Mouse (Mus musculus) midbrain, embryonic 14.5 days (tissue): ENCODE results near the gene Pdgfd. TPM values are rescaled to one million over a fixed set of nuclear protein-coding genes. Genes with fewer than 3 reads are reported as not detected.
"Not testable (repeated sequence)": the region's sequence is repeated elsewhere in the genome, so short reads cannot be mapped to it uniquely, and the experiment has no call there.

Experiments
- ATAC-seq: fragments of 200-750 bp; cut with Nextera tagmentation; 2 replicates; pipeline ENCODE4 v1.8.0; 2017; ENCODE audit warnings: moderate number of reproducible peaks, moderate library complexity; ENCODE audit not compliant: low FRiP score, low TSS enrichment
- DNase-seq: peaks from one replicate; pipeline ENCODE4 v3.0.0-alpha.2; 2015
- H3K27ac ChIP-seq: fragments of 300-500 bp; sonication (generic); replicated peaks from 2 replicates; pipeline ENCODE4 v1.5.1; 2014; ENCODE audit warnings: mild to moderate bottlenecking, low read depth, low read length, moderate library complexity
- H3K27me3 ChIP-seq: fragments of 300-500 bp; sonication (generic); 2 replicates; pipeline ENCODE4 v1.6.1; 2014; ENCODE audit warnings: low read length, control low read depth, mixed read lengths; ENCODE audit not compliant: control insufficient read depth, insufficient read depth
- H3K36me3 ChIP-seq: fragments of 300-500 bp; sonication (generic); 2 replicates; pipeline ENCODE4 v1.6.1; 2014; ENCODE audit warnings: low read length, control low read depth; ENCODE audit not compliant: control insufficient read depth, insufficient read depth
- H3K4me1 ChIP-seq: fragments of 300-500 bp; sonication (generic); 2 replicates; pipeline ENCODE4 v1.6.1; 2014; ENCODE audit warnings: mild to moderate bottlenecking, antibody characterized with exemption, low read length, control low read depth; ENCODE audit not compliant: control insufficient read depth, insufficient read depth
- H3K4me2 ChIP-seq: fragments of 300-500 bp; sonication (generic); 2 replicates; pipeline ENCODE4 v1.6.1; 2014; ENCODE audit warnings: mild to moderate bottlenecking, low read length, moderate library complexity
- H3K4me3 ChIP-seq: fragments of 300-500 bp; sonication (generic); replicated peaks from 2 replicates; pipeline ENCODE4 v1.5.1; 2014; ENCODE audit warnings: low read depth, low read length
- H3K9ac ChIP-seq: fragments of 300-500 bp; sonication (generic); replicated peaks from 2 replicates; pipeline ENCODE4 v1.6.1; 2014; ENCODE audit warnings: mild to moderate bottlenecking, low read length, moderate library complexity
- H3K9me3 ChIP-seq: fragments of 300-500 bp; sonication (generic); 2 replicates; pipeline ENCODE4 v1.6.1; 2016; ENCODE audit warnings: low read length, control low read depth, mixed read lengths; ENCODE audit not compliant: control insufficient read depth
- WGBS: fragments of 180-500 bp; shearing (Covaris S2); extraction: QIAGEN DNeasy Blood & Tissue Kit; methylation state at CpG from one replicate; pipeline ENCODE4 v1.1.7; 2014; 5-methylcytosine and 5-hydroxymethylcytosine counted together
- polyA plus RNA-seq: library from polyadenylated mRNA; unstranded; fragments of >200 nt; fragmentation: Nextera tagmentation; extraction: Ambion mirVana; gene quantifications from 2 replicates; pipeline ENCODE4 v1.2.1, GENCODE M21; 2014

The Pdgfd gene
- polyA plus RNA-seq, 1 experiment from 2014 or later: 2.1 TPM

GRCm38 (mm10) chr9:6217505-6217904 is 49.1 kb downstream of the Pdgfd start:
- 58% methylated on average over 1 of the region's 1 CpGs for WGBS
- no peaks in the 10 kb centered on the region for H3K4me1 ChIP-seq
- H3K4me3 ChIP-seq: no peak overlapping the region
- H3K36me3 ChIP-seq: no peaks in the 10 kb centered on the region
- no peaks in the 10 kb centered on the region for H3K27me3 ChIP-seq
- no peak overlapping the region for H3K9ac ChIP-seq
- no peak overlapping the region for H3K4me2 ChIP-seq
- H3K9me3 ChIP-seq: no peaks in the 10 kb centered on the region
- no peak overlapping the region for H3K27ac ChIP-seq
- DNase-seq (no peak), ATAC-seq (no peak)

DNA sequence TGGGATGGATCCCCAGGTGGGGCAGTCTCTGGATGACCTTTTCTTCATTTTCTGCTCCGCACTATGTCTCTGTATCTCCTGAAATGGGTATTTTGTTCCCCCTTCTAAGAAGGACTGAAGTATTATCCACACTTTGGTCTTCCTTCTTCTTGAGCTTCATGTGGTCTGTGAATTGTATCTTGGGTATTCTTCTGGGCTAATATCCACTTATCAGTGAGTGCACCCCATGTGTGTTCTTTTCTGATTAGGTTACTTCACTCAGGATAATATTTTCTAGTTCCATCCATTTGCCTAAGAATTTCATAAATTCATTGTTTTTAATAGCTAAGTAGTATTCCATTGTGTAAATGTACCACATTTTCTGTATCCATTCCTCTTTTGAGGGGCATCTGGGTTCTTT is 67.6 kb downstream of the Pdgfd start:
- 92% methylated on average over 1 of the region's 1 CpGs for WGBS
- not testable (repeated sequence) for H3K4me1 ChIP-seq, H3K4me3 ChIP-seq, H3K9me3 ChIP-seq, H3K36me3 ChIP-seq, H3K27me3 ChIP-seq, H3K27ac ChIP-seq, H3K4me2 ChIP-seq, DNase-seq, ATAC-seq, H3K9ac ChIP-seq

GRCm38 (mm10) chr9:6250320-6250719 is 81.9 kb downstream of the Pdgfd start:
- no peak overlapping the region for H3K27ac ChIP-seq
- no peaks in the 10 kb centered on the region for H3K4me1 ChIP-seq
- H3K4me3 ChIP-seq: no peak overlapping the region
- 56% methylated on average over 1 of the region's 1 CpGs for WGBS
- no peaks in the 10 kb centered on the region for H3K27me3 ChIP-seq
- no peaks in the 10 kb centered on the region for H3K36me3 ChIP-seq
- no peak overlapping the region for H3K9ac ChIP-seq
- no peaks in the 10 kb centered on the region for H3K9me3 ChIP-seq
- H3K4me2 ChIP-seq: no peak overlapping the region
- ATAC-seq (no peak), DNase-seq (peak; percentile 19)

- no peak for DNase-seq
- ATAC-seq: no peak
- H3K4me1 ChIP-seq: no peaks in the 10 kb centered on the region
These were observed 83.6 kb downstream of the Pdgfd start for GRCm38 (mm10) chr9:6251990-6252389.

GRCm38 (mm10) chr9:6257072-6257471 is 88.7 kb downstream of the Pdgfd start:
- no peak for ATAC-seq

More at GRCm38 (mm10) chr9:6251990-6252389, 83.6 kb downstream of the Pdgfd start:
- no peak overlapping the region for H3K4me2 ChIP-seq
- H3K27me3 ChIP-seq: no peaks in the 10 kb centered on the region
- H3K36me3 ChIP-seq: no peaks in the 10 kb centered on the region
- 74% methylated on average over 2 of the region's 2 CpGs for WGBS
- no peak overlapping the region for H3K4me3 ChIP-seq
- H3K9me3 ChIP-seq: no peaks in the 10 kb centered on the region
- no peak overlapping the region for H3K9ac ChIP-seq
- H3K27ac ChIP-seq: no peak overlapping the region

DNA sequence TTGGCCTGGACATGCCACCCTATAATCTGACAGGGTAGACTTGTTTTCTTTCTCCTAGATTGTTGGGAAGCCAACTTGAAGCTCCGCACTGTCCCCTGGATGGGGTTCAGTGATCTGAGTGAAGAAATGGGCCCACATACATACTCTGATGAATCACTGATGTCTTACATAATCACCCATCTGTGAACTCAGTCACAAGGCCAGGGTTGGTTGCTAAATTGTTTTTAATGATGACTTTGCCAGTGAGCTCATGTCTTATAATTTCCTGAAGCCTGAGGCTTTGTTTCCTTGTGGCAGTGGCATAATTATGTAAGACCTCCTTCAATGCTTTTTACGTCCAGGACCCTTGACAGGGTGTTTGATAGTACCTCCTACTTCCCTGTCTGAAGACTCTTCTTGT is 96.4 kb downstream of the Pdgfd start:
- ATAC-seq: no peak
- 92% methylated on average over 2 of the region's 2 CpGs for WGBS
- H3K9ac ChIP-seq: no peak overlapping the region
- H3K27ac ChIP-seq: no peak overlapping the region
- H3K36me3 ChIP-seq: no peaks in the 10 kb centered on the region
- no peaks in the 10 kb centered on the region for H3K27me3 ChIP-seq
- no peak overlapping the region for H3K4me2 ChIP-seq
- no peak for DNase-seq
- no peaks in the 10 kb centered on the region for H3K4me1 ChIP-seq
- H3K4me3 ChIP-seq: no peak overlapping the region
- no peaks in the 10 kb centered on the region for H3K9me3 ChIP-seq

More at GRCm38 (mm10) chr9:6257072-6257471, 88.7 kb downstream of the Pdgfd start:
- no peak overlapping the region for H3K27ac ChIP-seq
- H3K9me3 ChIP-seq: no peaks in the 10 kb centered on the region
- no peaks in the 10 kb centered on the region for H3K4me1 ChIP-seq
- H3K4me2 ChIP-seq: no peak overlapping the region
- DNase-seq: no peak
- H3K27me3 ChIP-seq: no peaks in the 10 kb centered on the region
- no peak overlapping the region for H3K9ac ChIP-seq
- H3K36me3 ChIP-seq: no peaks in the 10 kb centered on the region
- no peak overlapping the region for H3K4me3 ChIP-seq

GRCm38 (mm10) chr9:6269796-6270280 is 101.5 kb downstream of the Pdgfd start, which contains the start of gene Ddi1:
Ddi1 (minus strand) TSS chr9:6269846.
- no peak within 1 kb of the TSS for H3K27ac ChIP-seq
- no peaks in the 10 kb centered on the region for H3K27me3 ChIP-seq
- no peak within 1 kb of the TSS for H3K4me2 ChIP-seq
- H3K4me1 ChIP-seq: no peaks in the 10 kb centered on the region
- 66% methylated on average over 1 of the region's 1 CpGs for WGBS
- no peaks in the 10 kb centered on the region for H3K9me3 ChIP-seq
- ATAC-seq (no peak), DNase-seq (no peak)
- no peak within 1 kb of the TSS for H3K9ac ChIP-seq
- H3K36me3 ChIP-seq: no peaks in the 10 kb centered on the region
- no peak within 1 kb of the TSS for H3K4me3 ChIP-seq

GRCm38 (mm10) chr9:6276395-6276794 is 108.0 kb downstream of the Pdgfd start:
- H3K9me3 ChIP-seq: no peaks in the 10 kb centered on the region
- H3K4me1 ChIP-seq: no peaks in the 10 kb centered on the region
- no peaks in the 10 kb centered on the region for H3K36me3 ChIP-seq
- WGBS: 91% methylated on average over 1 of the region's 1 CpGs
- H3K4me3 ChIP-seq: no peak overlapping the region
- H3K27ac ChIP-seq: no peak overlapping the region
- no peak overlapping the region for H3K4me2 ChIP-seq
- no peak for ATAC-seq
- no peak overlapping the region for H3K9ac ChIP-seq
- DNase-seq: peak; percentile 9
- no peaks in the 10 kb centered on the region for H3K27me3 ChIP-seq

- ATAC-seq (no peak), DNase-seq (no peak)
- no peaks in the 10 kb centered on the region for H3K36me3 ChIP-seq
- no peaks in the 10 kb centered on the region for H3K27me3 ChIP-seq
- H3K4me1 ChIP-seq: no peaks in the 10 kb centered on the region
- no peaks in the 10 kb centered on the region for H3K9me3 ChIP-seq
- no peak overlapping the region for H3K4me2 ChIP-seq
- no peak overlapping the region for H3K4me3 ChIP-seq
- no peak overlapping the region for H3K27ac ChIP-seq
- no peak overlapping the region for H3K9ac ChIP-seq
These were observed 109.1 kb downstream of the Pdgfd start for GRCm38 (mm10) chr9:6277526-6277925.
